Mouse (Mus musculus) gastrocnemius, adult 18-20 months (tissue): ENCODE measurements around the gene Lcmt1. TPM values are rescaled to one million over a fixed set of nuclear protein-coding genes. Genes with fewer than 3 reads are reported as not detected.

ENCODE experiments used
- DNase-seq: peaks from one replicate; pipeline ENCODE4 v3.0.0; 2021; ENCODE audit warnings: low spot score
- long read RNA-seq, 2 experiments: library from polyadenylated mRNA; stranded (forward); transcript quantifications; one replicate each; pipeline ENCODE4 v2.0.0; 2021
- total RNA-seq, 2 experiments: library from RNA; stranded (reverse); gene quantifications; 2 replicates each; pipeline ENCODE4 v1.2.3; 2021

Gene Lcmt1
- total RNA-seq: 10 to 100 TPM; 26.2 to 29.5 TPM
- long read RNA-seq, experiment 1, transcript Lcmt1-201 (11 exons, 1,369 nt): major isoform, 40 of 49 reads
- long read RNA-seq, experiment 1, partial matches to known transcripts: 2 of 49 reads
- long read RNA-seq, experiment 1, other reads (novel, unspliced or antisense): 5 of 49 reads
- long read RNA-seq, experiment 2, transcript Lcmt1-201 (11 exons, 1,369 nt): major isoform, 37 of 43 reads
- long read RNA-seq, experiment 2, partial matches to known transcripts: 0 of 43 reads
- long read RNA-seq, experiment 2, other reads (novel, unspliced or antisense): 5 of 43 reads

GRCm38 (mm10) chr7:123369759-123370481, at the start of gene Lcmt1, which contains the start of gene Arhgap17:
Gene Lcmt1 (plus strand): TSS chr7:123369784.
Gene Arhgap17 (minus strand): TSS chr7:123369915.
- DNase-seq: peak; percentile 97

- DNase-seq: no peak
Measured at GRCm38 (mm10) chr7:123322452-123323121, 47.0 kb upstream of the Lcmt1 start.

GRCm38 (mm10) chr7:123323388-123323787, 46.2 kb upstream of the Lcmt1 start:
- no peak for DNase-seq

GRCm38 (mm10) chr7:123324105-123324504, 45.5 kb upstream of the Lcmt1 start:
- no peak for DNase-seq

- DNase-seq: no peak
Measured at GRCm38 (mm10) chr7:123326062-123326461, 43.5 kb upstream of the Lcmt1 start.

GRCm38 (mm10) chr7:123326901-123327300, 42.7 kb upstream of the Lcmt1 start:
- DNase-seq: no peak

- DNase-seq: no peak
Measured at GRCm38 (mm10) chr7:123327909-123328308, 41.7 kb upstream of the Lcmt1 start.

- DNase-seq: no peak
Measured at GRCm38 (mm10) chr7:123330506-123330905, 39.1 kb upstream of the Lcmt1 start.

- no peak for DNase-seq
Measured at GRCm38 (mm10) chr7:123336322-123336721, 33.3 kb upstream of the Lcmt1 start.

- no peak for DNase-seq
Measured at GRCm38 (mm10) chr7:123338351-123338750, 31.2 kb upstream of the Lcmt1 start.

GRCm38 (mm10) chr7:123341896-123342295, 27.7 kb upstream of the Lcmt1 start:
- DNase-seq: peak; percentile 59

- DNase-seq: no peak
Measured at GRCm38 (mm10) chr7:123344079-123344780, 25.4 kb upstream of the Lcmt1 start.

GRCm38 (mm10) chr7:123345041-123345544, 24.5 kb upstream of the Lcmt1 start:
- no peak for DNase-seq

GRCm38 (mm10) chr7:123346631-123347290, 22.8 kb upstream of the Lcmt1 start:
- no peak for DNase-seq

GRCm38 (mm10) chr7:123349813-123350212, 19.8 kb upstream of the Lcmt1 start:
- DNase-seq: no peak

GRCm38 (mm10) chr7:123350243-123350642, 19.3 kb upstream of the Lcmt1 start:
- no peak for DNase-seq

- no peak for DNase-seq
Measured at GRCm38 (mm10) chr7:123353081-123353480, 16.5 kb upstream of the Lcmt1 start.

- DNase-seq: no peak
Measured at GRCm38 (mm10) chr7:123353879-123354278, 15.7 kb upstream of the Lcmt1 start.

GRCm38 (mm10) chr7:123354392-123354791, 15.2 kb upstream of the Lcmt1 start:
- no peak for DNase-seq

GRCm38 (mm10) chr7:123354851-123355250, 14.7 kb upstream of the Lcmt1 start:
- no peak for DNase-seq

- DNase-seq: no peak
Measured at GRCm38 (mm10) chr7:123356158-123356557, 13.4 kb upstream of the Lcmt1 start.
